Mouse (Mus musculus) kidney, embryonic 14.5 days (tissue): ENCODE data around the gene Sema4b. TPM values are rescaled to one million over a fixed set of nuclear protein-coding genes. Genes with fewer than 3 reads are reported as not detected.

Experiments used
- ATAC-seq: fragments of 200-750 bp; cut with Nextera tagmentation; 2 replicates; pipeline ENCODE4 v1.8.0; 2017; ENCODE audit warnings: moderate number of reproducible peaks, mild to moderate bottlenecking, moderate TSS enrichment, moderate library complexity; ENCODE audit not compliant: low FRiP score, low TSS enrichment
- H3K27ac ChIP-seq: fragments of 300-500 bp; sonication (generic); 2 replicates; pipeline ENCODE4 v1.5.1; 2014; ENCODE audit warnings: low read depth, mild to moderate bottlenecking, low read length, moderate library complexity, mixed read lengths
- H3K27me3 ChIP-seq: fragments of 300-500 bp; sonication (generic); 2 replicates; pipeline ENCODE4 v1.6.1; 2014; ENCODE audit warnings: mild to moderate bottlenecking, low read length; ENCODE audit not compliant: control insufficient read depth, insufficient read depth
- H3K36me3 ChIP-seq: fragments of 300-500 bp; sonication (generic); 2 replicates; pipeline ENCODE4 v1.6.1; 2014; ENCODE audit warnings: low read length, mixed read lengths; ENCODE audit not compliant: control insufficient read depth, insufficient read depth
- H3K4me1 ChIP-seq: fragments of 300-500 bp; sonication (generic); 2 replicates; pipeline ENCODE4 v1.6.1; 2014; ENCODE audit warnings: low read length, mixed read lengths; ENCODE audit not compliant: control insufficient read depth, insufficient read depth
- H3K4me2 ChIP-seq: fragments of 300-500 bp; sonication (generic); replicated peaks from 2 replicates; pipeline ENCODE4 v1.6.1; 2014; ENCODE audit warnings: low read depth, mild to moderate bottlenecking, low read length
- H3K4me3 ChIP-seq: fragments of 300-500 bp; sonication (generic); 2 replicates; pipeline ENCODE4 v1.5.1; 2014; ENCODE audit warnings: mild to moderate bottlenecking, low read length
- H3K9ac ChIP-seq: fragments of 300-500 bp; sonication (generic); 2 replicates; pipeline ENCODE4 v1.6.1; 2014; ENCODE audit warnings: low read depth, mild to moderate bottlenecking, low read length, moderate library complexity
- H3K9me3 ChIP-seq: fragments of 300-500 bp; sonication (generic); 2 replicates; pipeline ENCODE4 v1.6.1; 2016; ENCODE audit warnings: low read length; ENCODE audit not compliant: control insufficient read depth
- WGBS: fragments of 180-500 bp; shearing (Covaris S2); extraction: QIAGEN DNeasy Blood & Tissue Kit; methylation state at CpG from one replicate; pipeline ENCODE4 v1.1.7; 2014; 5-methylcytosine and 5-hydroxymethylcytosine counted together
- polyA plus RNA-seq: library from polyadenylated mRNA; unstranded; fragments of >200 nt; fragmentation: Nextera tagmentation; extraction: Ambion mirVana; gene quantifications from 2 replicates; pipeline ENCODE4 v1.2.1, GENCODE M21; 2014

Gene Sema4b
- polyA plus RNA-seq, 1 experiment from 2014 or later, result 19.9 TPM

DNA sequence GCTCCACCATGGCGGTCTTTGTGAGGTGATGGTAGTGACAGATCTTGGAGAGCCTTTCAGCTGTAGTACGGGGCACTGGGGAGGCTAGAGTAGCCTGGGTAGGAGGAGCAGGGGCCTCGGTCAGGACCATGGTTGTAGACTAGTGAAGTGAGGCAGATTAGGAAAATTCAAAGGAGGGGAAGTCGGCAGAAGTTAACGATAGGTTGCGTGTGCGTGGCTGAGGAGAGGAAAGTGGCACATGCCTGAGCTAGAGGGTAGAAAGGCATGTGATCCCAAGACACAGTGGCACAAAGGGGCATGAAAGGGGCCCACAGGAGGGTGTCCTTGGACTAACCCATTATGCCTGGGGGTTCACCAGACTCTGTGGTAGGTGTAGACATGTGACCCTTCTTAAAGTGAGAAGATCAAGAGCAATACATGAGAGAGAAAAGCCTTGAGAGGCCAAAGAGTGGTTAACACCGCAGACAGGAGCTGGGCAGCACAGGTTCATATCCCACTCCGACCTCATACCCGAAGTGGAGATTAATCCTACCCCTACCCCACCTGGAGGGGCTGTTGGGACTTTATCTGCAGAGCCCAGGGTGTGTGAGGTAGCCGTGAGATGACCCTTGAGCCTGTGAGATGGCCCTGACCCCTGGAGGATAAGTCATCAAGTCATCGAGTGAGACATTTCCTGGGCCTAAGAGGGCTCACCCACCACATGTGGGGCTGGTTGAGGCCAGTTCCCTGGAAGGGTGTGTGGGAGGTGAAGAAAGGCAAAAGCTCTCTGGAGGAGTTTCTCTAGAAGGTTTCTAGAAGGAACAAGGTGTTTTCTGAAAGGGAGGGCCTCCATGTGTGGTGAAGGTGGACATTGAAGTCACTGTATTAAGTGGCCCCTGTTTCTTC lies 19.3 kb downstream of the Sema4b start:
- WGBS, result 74% methylated on average over 12 of the region's 12 CpGs
- Histone ChIP-seq H3K4me2 (no peak overlapping the region), H3K4me1 (peaks cover 38% of the 10 kb centered on the region), H3K27ac (no peak overlapping the region), H3K9me3 (no peaks in the 10 kb centered on the region), H3K9ac (no peak overlapping the region), H3K27me3 (no peaks in the 10 kb centered on the region), H3K36me3 (0 out of 2 replicates have a peak, but pooled peaks cover 3% of the 10 kb centered on the region), H3K4me3 (no peak overlapping the region)
- ATAC-seq, result no peak

DNA sequence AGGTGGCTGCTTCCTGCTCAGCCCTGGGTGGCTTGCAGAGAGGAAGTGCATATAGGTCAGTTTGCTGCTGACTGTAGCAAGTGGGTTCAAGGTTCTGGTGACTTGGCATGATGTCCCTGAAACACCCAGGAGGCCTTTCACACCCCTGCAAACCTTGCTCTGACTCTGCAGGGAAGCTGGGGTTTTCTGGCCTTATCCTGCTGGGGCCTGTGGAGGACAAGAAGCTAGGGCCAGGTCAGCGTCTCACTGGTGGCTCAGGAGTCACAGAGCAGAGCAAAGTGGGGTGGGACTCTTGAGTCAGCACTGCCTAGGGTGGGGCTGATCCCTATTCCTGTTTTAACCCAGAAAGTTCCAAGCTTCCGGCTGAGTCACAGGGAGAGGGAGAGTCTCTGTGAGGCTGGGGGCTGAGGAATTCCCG lies 20.7 kb downstream of the Sema4b start:
- H3K27me3 ChIP-seq, result no peaks in the 10 kb centered on the region
- ATAC-seq, result no peak
- 0 out of 2 replicates have a peak, but pooled peaks cover 1% of the 10 kb centered on the region for H3K36me3 ChIP-seq
- peaks cover 33% of the 10 kb centered on the region for H3K4me1 ChIP-seq
- H3K9me3 ChIP-seq, result no peaks in the 10 kb centered on the region
- H3K4me2 ChIP-seq, result no peak overlapping the region
- H3K27ac ChIP-seq, result peak overlapping the region; percentile 32; the same call in 1 of the 2 replicates
- no peak overlapping the region for H3K9ac ChIP-seq
- H3K4me3 ChIP-seq, result no peak overlapping the region
- 58% methylated on average over 3 of the region's 3 CpGs for WGBS

DNA sequence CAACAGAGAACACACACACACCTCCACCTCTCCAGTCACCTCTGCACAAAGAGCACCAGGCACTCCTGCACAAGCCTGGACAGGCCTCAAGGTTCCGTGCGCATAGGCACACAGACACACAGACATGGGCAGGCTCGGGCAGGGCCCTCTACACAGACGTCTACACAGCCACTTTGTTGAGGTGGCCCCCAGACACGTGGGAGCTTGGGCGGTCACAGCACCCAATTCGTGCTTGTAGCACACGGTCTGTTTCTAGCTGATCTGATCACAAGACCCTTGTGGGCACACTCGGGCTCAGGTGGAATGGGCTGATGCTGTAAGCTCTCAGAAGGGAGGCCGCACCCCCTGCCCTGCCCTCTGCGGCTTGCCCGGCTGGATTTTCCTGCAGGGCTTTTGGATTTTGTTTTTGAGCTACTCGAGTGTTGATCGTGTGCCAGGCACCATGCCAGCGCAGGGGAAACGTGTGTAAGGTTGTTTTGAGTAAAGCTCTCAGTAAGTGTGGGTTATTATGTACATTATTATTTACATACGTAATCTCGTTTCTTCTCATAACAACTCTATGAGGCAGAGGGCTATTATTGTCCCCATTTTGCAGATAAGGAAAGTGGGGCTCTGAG lies 21.5 kb downstream of the Sema4b start:
- peaks cover 30% of the 10 kb centered on the region for H3K4me1 ChIP-seq
- WGBS, result 84% methylated on average over 18 of the region's 18 CpGs
- no peak overlapping the region for H3K4me2 ChIP-seq
- H3K9me3 ChIP-seq, result no peaks in the 10 kb centered on the region
- ATAC-seq, result no peak
- peak overlapping the region; percentile 32; the same call in 1 of the 2 replicates for H3K27ac ChIP-seq
- H3K9ac ChIP-seq, result no peak overlapping the region
- H3K4me3 ChIP-seq, result no peak overlapping the region
- no peaks in the 10 kb centered on the region for H3K27me3 ChIP-seq
- peaks cover 1% of the 10 kb centered on the region; the same call in 1 of the 2 replicates for H3K36me3 ChIP-seq

DNA sequence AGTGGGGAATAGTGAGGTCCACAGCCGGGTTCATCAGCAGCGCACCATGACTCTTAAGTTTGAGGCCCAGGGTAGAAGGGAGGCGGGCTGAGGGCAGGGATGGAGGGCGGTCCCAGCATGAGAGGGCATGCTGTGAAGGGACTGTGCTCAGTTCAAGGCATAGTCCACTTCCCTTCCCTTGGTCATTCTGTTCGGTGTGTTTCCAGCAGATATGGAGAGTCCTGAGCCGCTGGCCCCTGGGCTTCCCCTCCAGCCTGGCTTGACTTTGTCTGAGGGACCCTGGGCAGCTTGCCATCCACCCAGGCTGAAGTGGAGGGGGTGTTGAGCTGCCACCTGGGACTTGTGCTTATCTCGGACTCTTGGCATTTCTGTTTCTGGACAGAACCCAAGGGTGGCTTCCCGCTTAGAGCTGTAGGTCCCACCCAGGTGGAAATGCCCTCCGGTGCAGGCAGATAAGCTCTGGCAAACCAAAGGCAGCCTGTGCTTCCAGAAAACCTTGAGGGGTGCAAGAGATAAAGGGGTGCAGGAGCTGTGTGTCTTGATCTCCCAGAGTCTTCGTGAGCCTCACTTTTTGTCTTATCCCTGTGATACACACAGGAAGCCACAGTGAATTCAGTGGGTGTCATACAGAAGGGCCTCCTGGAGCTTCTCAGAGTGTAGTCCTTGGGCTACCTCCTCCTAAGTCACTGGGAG lies 22.2 kb downstream of the Sema4b start:
- no peak overlapping the region for H3K9ac ChIP-seq
- H3K36me3 ChIP-seq, result peaks cover 7% of the 10 kb centered on the region; the same call in 1 of the 2 replicates
- 83% methylated on average over 10 of the region's 10 CpGs for WGBS
- no peaks in the 10 kb centered on the region for H3K9me3 ChIP-seq
- H3K4me2 ChIP-seq, result no peak overlapping the region
- H3K4me1 ChIP-seq, result peaks cover 23% of the 10 kb centered on the region
- no peaks in the 10 kb centered on the region for H3K27me3 ChIP-seq
- H3K4me3 ChIP-seq, result no peak overlapping the region
- no peak overlapping the region; the same call in 1 of the 2 replicates for H3K27ac ChIP-seq
- ATAC-seq, result no peak

DNA sequence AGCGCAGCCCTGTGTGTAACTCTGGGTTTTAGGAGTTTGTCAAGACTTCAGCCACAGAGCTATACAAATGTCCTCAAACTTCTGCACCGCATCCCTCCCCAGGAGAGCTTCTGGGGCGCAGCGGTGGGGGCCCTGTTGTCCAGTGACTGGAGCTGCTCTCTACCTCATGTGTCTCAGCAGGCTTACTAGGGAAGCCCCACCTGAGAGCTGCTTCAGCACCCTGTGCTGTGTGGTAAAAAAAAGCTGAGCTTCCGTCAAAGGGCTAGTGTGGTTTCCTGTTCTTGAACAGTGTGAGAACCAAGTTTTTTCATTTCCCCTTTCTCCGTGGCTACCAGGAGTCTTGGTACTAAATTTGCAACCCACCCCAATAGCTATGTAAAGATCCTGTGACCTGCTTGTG lies 23.0 kb downstream of the Sema4b start:
- H3K4me2 ChIP-seq, result no peak overlapping the region
- 74% methylated on average over 6 of the region's 6 CpGs for WGBS
- H3K27ac ChIP-seq, result no peak overlapping the region; the same call in 1 of the 2 replicates

DNA sequence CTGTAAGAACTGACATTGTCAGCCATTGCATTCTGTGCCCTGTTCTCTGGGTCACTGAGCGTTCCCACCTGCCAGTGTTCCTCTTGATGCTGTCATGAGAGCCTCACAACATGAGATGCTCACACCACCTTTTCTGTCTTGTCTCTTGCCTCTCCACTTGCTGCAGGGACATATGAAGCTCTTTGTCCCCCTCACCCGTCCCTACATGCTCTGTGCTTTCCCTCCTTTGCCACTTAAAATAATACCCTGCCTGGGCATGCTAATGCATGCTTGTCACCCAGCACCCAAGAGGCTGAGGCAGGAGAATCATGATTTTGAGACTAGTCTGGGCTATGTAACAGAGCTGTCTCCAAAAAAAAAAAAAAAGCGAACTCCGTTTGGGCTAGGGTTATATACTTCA lies 24.3 kb downstream of the Sema4b start:
- Histone ChIP-seq H3K4me1 (peaks cover 14% of the 10 kb centered on the region; the same call in 1 of the 2 replicates), H3K27me3 (no peaks in the 10 kb centered on the region), H3K36me3 (peaks cover 15% of the 10 kb centered on the region; the same call in 1 of the 2 replicates), H3K9ac (no peak overlapping the region), H3K4me2 (no peak overlapping the region), H3K27ac (no peak overlapping the region), H3K9me3 (no peaks in the 10 kb centered on the region; the same call in 1 of the 2 replicates), H3K4me3 (no peak overlapping the region)
- no peak for ATAC-seq
- 77% methylated on average over 4 of the region's 4 CpGs for WGBS

More for the DNA sequence above, 23.0 kb downstream of the Sema4b start:
- Histone ChIP-seq H3K4me1 (peaks cover 18% of the 10 kb centered on the region), H3K9me3 (no peaks in the 10 kb centered on the region), H3K36me3 (peaks cover 11% of the 10 kb centered on the region; the same call in 1 of the 2 replicates), H3K27me3 (no peaks in the 10 kb centered on the region), H3K9ac (no peak overlapping the region), H3K4me3 (no peak overlapping the region)
- no peak for ATAC-seq

DNA sequence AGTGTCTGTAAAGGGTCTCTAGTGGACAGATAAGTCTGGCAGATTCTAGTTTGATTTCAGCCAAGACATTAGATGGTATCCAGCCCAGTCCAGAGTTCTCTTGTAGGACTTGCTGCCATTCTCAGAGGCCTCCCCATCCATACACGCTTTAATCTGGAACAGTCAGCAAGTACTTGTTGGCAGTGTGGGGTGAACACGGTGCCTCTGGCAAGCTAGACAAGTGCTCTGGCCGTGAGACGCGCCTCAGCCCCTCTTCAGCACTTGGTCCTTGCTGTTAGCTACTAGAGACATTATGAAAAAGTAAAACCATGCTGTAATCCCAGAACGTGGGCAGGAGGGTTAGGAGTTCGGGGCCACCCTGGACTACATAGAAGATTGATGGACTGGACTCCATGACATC lies 27.0 kb downstream of the Sema4b start:
- H3K27me3 ChIP-seq, result no peaks in the 10 kb centered on the region
- H3K27ac ChIP-seq, result no peak overlapping the region
- 0 out of 2 replicates have a peak, but pooled peaks cover 4% of the 10 kb centered on the region for H3K4me1 ChIP-seq
- H3K4me2 ChIP-seq, result no peak overlapping the region
- ATAC-seq, result no peak
- WGBS, result 92% methylated on average over 7 of the region's 7 CpGs
- H3K36me3 ChIP-seq, result peaks cover 37% of the 10 kb centered on the region; the same call in 1 of the 2 replicates
- no peak overlapping the region for H3K4me3 ChIP-seq
- no peaks in the 10 kb centered on the region; the same call in 1 of the 2 replicates for H3K9me3 ChIP-seq
- H3K9ac ChIP-seq, result no peak overlapping the region

DNA sequence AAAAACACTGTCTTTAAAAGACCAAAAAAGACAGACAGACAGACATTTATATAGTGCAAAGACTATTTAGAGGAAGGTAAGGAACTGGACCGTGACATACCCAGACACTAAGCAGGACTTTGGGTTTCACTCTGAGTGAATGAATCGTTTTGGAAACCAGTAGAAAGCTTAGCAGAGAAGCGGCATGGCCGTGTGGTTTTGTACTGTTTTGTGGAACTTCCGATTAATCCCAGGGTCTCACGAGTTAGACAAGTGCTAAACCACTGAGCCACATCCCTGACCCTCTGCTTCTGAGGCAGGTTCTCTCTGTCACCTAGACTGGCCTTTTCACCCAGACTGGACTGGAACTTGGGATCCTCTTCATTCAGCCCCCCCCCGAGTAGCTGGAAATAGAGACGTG lies 27.8 kb downstream of the Sema4b start:
- Histone ChIP-seq H3K9ac (no peak overlapping the region), H3K27ac (no peak overlapping the region), H3K36me3 (peaks cover 46% of the 10 kb centered on the region), H3K4me1 (no peaks in the 10 kb centered on the region), H3K4me2 (no peak overlapping the region), H3K27me3 (no peaks in the 10 kb centered on the region), H3K9me3 (no peaks in the 10 kb centered on the region; the same call in 1 of the 2 replicates), H3K4me3 (no peak overlapping the region)
- no peak for ATAC-seq
- 82% methylated on average over 8 of the region's 8 CpGs for WGBS
